Mouse (Mus musculus) thymus, adult 2 months (tissue): Measurements from ENCODE around the gene Slc6a6.

Experiments
- CTCF ChIP-seq: fragments of 200-500 bp; IDR thresholded peaks from 2 replicates; pipeline ENCODE4 v1.5.1; 2012; ENCODE audit warnings: mild to moderate bottlenecking, control low read depth, low read length, moderate library complexity, borderline replicate concordance; ENCODE audit not compliant: control insufficient read depth, poor library complexity, insufficient read depth; ENCODE audit errors: extremely low read depth
- POLR2A ChIP-seq: fragments of 200-500 bp; IDR thresholded peaks from 2 replicates; pipeline ENCODE4 v1.6.1; 2012; ENCODE audit warnings: mild to moderate bottlenecking, low read length, control low read depth, moderate library complexity; ENCODE audit not compliant: control insufficient read depth, poor library complexity, insufficient read depth; ENCODE audit errors: extremely low read depth

DNA sequence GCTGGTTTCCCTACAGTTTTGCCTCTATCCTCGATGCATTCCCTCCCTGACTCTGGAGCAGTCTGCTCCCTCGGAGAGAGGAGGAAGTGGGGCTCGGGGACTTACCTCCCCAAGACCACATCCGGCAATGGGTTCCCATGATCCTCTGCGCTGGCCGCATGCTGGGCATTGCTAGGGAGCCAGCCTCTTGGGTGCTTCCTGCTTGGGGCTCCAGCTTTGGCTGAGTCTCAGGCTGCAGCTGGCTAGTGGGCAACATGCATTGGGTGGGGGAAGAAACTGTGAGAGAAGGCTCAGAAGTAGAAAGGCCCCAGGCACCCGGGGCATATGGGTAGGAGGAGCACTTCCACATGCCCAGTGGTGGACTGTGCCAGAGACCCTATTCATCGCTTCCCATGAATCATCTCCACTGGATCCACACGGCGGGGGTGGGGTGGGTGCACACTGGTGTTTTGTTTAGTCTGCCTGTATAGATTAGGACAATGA, 4.7 kb upstream of the Slc6a6 start:
- TF ChIP-seq CTCF (no peak), POLR2A (peak; percentile 89)
